Mouse (Mus musculus) liver, embryonic 12.5 days (tissue): ENCODE measurements around the gene Egfl6. TPM values are rescaled to one million over a fixed set of nuclear protein-coding genes. Genes with fewer than 3 reads are reported as not detected.
"Not testable (repeated sequence)": the region's sequence is repeated elsewhere in the genome, so short reads cannot be mapped to it uniquely, and the experiment has no call there.

Source experiments
- ATAC-seq: fragments of 200-750 bp; cut with Nextera tagmentation; 2 replicates; pipeline ENCODE4 v1.8.0; 2017; ENCODE audit warnings: moderate number of reproducible peaks, mild to moderate bottlenecking, moderate library complexity
- H3K27ac ChIP-seq: fragments of 300-500 bp; sonication (generic); 2 replicates; pipeline ENCODE4 v1.5.1; 2016; ENCODE audit warnings: mild to moderate bottlenecking
- H3K27me3 ChIP-seq: fragments of 300-500 bp; sonication (generic); replicated peaks from 2 replicates; pipeline ENCODE4 v1.6.1; 2016; ENCODE audit warnings: mild to moderate bottlenecking, moderate library complexity
- H3K36me3 ChIP-seq: fragments of 300-500 bp; sonication (generic); 2 replicates; pipeline ENCODE4 v1.6.1; 2016; ENCODE audit warnings: mild to moderate bottlenecking, moderate library complexity
- H3K4me1 ChIP-seq: fragments of 300-500 bp; sonication (generic); 2 replicates; pipeline ENCODE4 v1.6.1; 2016
- H3K4me2 ChIP-seq: fragments of 300-500 bp; sonication (generic); 2 replicates; pipeline ENCODE4 v1.6.1; 2016; ENCODE audit warnings: mild to moderate bottlenecking, moderate library complexity
- H3K4me3 ChIP-seq: fragments of 300-500 bp; sonication (generic); 2 replicates; pipeline ENCODE4 v1.5.1; 2016; ENCODE audit warnings: mild to moderate bottlenecking, moderate library complexity
- H3K9ac ChIP-seq: fragments of 300-500 bp; sonication (generic); 2 replicates; pipeline ENCODE4 v1.6.1; 2016; ENCODE audit warnings: mild to moderate bottlenecking, moderate library complexity
- H3K9me3 ChIP-seq: fragments of 300-500 bp; sonication (generic); replicated peaks from 2 replicates; pipeline ENCODE4 v1.6.1; 2016; ENCODE audit warnings: mild to moderate bottlenecking, moderate library complexity
- WGBS: fragments of 180-500 bp; shearing (Covaris S2); methylation state at CpG from one replicate; pipeline ENCODE4 v1.1.7; 2016; ENCODE audit not compliant: insufficient replicate concordance; 5-methylcytosine and 5-hydroxymethylcytosine counted together
- polyA plus RNA-seq: library from polyadenylated mRNA; unstranded; fragments of >200 nt; fragmentation: Nextera tagmentation; extraction: Ambion mirVana; gene quantifications from 2 replicates; pipeline ENCODE4 v1.2.1, GENCODE M21; 2016

Gene Egfl6
- polyA plus RNA-seq, 1 experiment from 2014 or later, result 1.1 TPM

- not testable (repeated sequence) for ATAC-seq, H3K9me3 ChIP-seq, H3K36me3 ChIP-seq, H3K27me3 ChIP-seq, H3K27ac ChIP-seq, H3K9ac ChIP-seq
- H3K4me3 ChIP-seq, result peak overlapping the region; percentile 19
- H3K4me1 ChIP-seq, result peaks cover 22% of the 10 kb centered on the region
- peak overlapping the region; percentile 53 for H3K4me2 ChIP-seq
- 16% methylated on average over 12 of the region's 12 CpGs for WGBS
Measured at GRCm38 (mm10) chrX:166514035-166514434, 71.5 kb downstream of the Egfl6 start.

DNA sequence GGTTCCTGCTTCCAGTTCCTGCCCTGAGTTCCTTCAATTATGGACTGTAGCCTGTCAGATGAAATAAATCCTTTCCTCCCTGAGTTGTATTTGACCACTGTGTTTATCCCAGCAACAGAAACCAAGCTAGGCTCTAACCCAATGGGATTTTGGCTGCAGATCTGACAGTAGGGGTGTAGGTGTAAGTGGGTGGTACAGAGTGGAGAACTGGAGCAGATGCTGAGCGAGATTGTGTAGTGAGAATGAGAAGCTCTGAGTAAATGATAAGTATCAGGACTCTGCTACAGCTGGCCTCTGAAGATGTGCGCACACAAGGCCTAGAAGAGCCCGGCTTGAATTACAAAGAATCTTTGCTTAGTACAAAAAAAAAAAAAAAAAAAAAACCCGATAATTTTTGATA lies 73.4 kb downstream of the Egfl6 start:
- peak; percentile 14; the same call in 1 of the 2 replicates for ATAC-seq
- Histone ChIP-seq H3K27ac (0 out of 2 replicates have a peak overlapping the region, but pooled peaks have one; percentile 14), H3K27me3 (no peaks in the 10 kb centered on the region; the same call in 1 of the 2 replicates), H3K36me3 (no peaks in the 10 kb centered on the region), H3K9me3 (no peaks in the 10 kb centered on the region), H3K4me1 (peaks cover 23% of the 10 kb centered on the region), H3K9ac (no peak overlapping the region), H3K4me2 (no peak overlapping the region), H3K4me3 (no peak overlapping the region)
- 51% methylated on average over 4 of the region's 4 CpGs for whole genome bisulfite sequencing

GRCm38 (mm10) chrX:166511107-166511506 lies 74.4 kb downstream of the Egfl6 start:
- Histone ChIP-seq H3K4me2 (peak overlapping the region; percentile 66), H3K4me1 (peaks cover 23% of the 10 kb centered on the region), H3K36me3 (no peaks in the 10 kb centered on the region), H3K9me3 (no peaks in the 10 kb centered on the region), H3K4me3 (no peak overlapping the region), H3K27ac (no peak overlapping the region), H3K27me3 (no peaks in the 10 kb centered on the region; the same call in 1 of the 2 replicates), H3K9ac (no peak overlapping the region)
- ATAC-seq, result no peak

GRCm38 (mm10) chrX:166509761-166510738 lies 75.5 kb downstream of the Egfl6 start:
- Histone ChIP-seq H3K36me3 (no peaks in the 10 kb centered on the region), H3K4me3 (peak overlapping the region; percentile 68), H3K4me1 (peaks cover 23% of the 10 kb centered on the region), H3K4me2 (peak overlapping the region; percentile 66), H3K9ac (peak overlapping the region; percentile 78), H3K9me3 (no peaks in the 10 kb centered on the region), H3K27me3 (no peaks in the 10 kb centered on the region; the same call in 1 of the 2 replicates), H3K27ac (peak overlapping the region; percentile 89)
- peak; percentile 96 for ATAC-seq
- WGBS, result 9% methylated on average over 65 of the region's 65 CpGs

DNA sequence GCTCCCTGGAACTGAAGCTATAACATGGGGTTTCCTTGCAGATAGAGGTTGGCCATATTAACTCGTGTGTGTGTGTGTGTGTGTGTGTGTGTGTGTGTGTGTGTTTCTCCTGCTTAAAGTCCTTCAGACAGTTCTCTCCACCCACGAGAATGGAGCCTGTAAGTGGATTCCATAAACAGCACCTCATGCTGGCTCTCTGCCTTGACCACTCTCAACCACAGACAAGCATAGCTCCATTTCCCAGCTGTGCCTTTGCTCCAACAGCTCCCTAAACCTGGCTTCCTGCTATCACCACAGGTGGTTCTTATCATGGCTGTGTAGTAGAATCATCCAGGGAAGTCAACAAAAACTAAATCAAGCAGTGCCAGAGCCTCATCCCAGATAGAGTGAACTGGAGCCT lies 81.1 kb downstream of the Egfl6 start:
- Histone ChIP-seq H3K4me3 (no peak overlapping the region), H3K9me3 (no peaks in the 10 kb centered on the region), H3K4me1 (peaks cover 5% of the 10 kb centered on the region; the same call in 1 of the 2 replicates), H3K36me3 (0 out of 2 replicates have a peak, but pooled peaks cover 3% of the 10 kb centered on the region), H3K27ac (no peak overlapping the region), H3K9ac (no peak overlapping the region), H3K27me3 (no peaks in the 10 kb centered on the region), H3K4me2 (no peak overlapping the region)
- ATAC-seq, result no peak
- 65% methylated on average over 2 of the region's 2 CpGs for WGBS

DNA sequence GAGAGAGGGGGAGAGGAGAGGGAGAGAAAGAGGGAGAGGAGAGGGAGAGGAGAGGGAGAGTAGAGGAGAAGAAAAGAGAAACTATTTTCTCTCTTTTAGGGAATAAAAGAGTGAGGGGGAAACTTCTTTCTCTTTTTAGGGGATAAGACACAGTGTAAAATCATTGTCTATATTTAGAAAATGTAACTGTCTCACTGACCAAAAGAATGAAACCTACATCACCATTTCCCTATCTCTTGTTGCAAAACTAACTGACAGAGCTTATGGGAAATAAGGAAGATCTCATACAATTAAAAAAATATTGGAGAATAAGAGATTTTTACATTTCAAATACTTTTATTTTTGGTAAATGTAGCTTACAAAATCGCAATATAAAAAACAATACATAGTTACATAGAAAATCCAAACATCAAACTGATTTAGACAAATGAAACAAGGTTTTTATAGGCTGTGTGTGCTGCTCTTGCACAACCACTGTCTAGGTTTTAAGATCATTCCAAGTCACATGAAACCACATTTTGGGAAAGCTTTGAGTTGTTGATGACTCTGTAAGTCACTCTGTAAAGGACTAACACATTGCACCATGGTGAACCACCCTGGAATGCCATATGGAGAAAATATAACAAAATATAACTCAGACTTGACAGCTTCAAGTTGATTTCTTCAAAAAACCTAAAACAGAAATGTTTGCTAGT lies 85.9 kb downstream of the Egfl6 start:
- H3K9me3 ChIP-seq, result no peaks in the 10 kb centered on the region
- no peak overlapping the region for H3K4me3 ChIP-seq
- 0 out of 2 replicates have a peak, but pooled peaks cover 3% of the 10 kb centered on the region for H3K36me3 ChIP-seq
- no peak for ATAC-seq
- H3K9ac ChIP-seq, result no peak overlapping the region
- H3K27me3 ChIP-seq, result no peaks in the 10 kb centered on the region
- no peaks in the 10 kb centered on the region for H3K4me1 ChIP-seq
- H3K4me2 ChIP-seq, result no peak overlapping the region
- WGBS, result 50% methylated on average over 1 of the region's 1 CpGs
- H3K27ac ChIP-seq, result no peak overlapping the region

GRCm38 (mm10) chrX:166497771-166498170 lies 87.7 kb downstream of the Egfl6 start:
- Histone ChIP-seq H3K4me2 (no peak overlapping the region), H3K27ac (no peak overlapping the region), H3K9ac (no peak overlapping the region), H3K9me3 (no peaks in the 10 kb centered on the region), H3K36me3 (no peaks in the 10 kb centered on the region), H3K4me3 (no peak overlapping the region), H3K4me1 (no peaks in the 10 kb centered on the region), H3K27me3 (0 out of 2 replicates have a peak, but pooled peaks cover 3% of the 10 kb centered on the region)
- WGBS, result 49% methylated on average over 4 of the region's 4 CpGs
- ATAC-seq, result no peak

DNA sequence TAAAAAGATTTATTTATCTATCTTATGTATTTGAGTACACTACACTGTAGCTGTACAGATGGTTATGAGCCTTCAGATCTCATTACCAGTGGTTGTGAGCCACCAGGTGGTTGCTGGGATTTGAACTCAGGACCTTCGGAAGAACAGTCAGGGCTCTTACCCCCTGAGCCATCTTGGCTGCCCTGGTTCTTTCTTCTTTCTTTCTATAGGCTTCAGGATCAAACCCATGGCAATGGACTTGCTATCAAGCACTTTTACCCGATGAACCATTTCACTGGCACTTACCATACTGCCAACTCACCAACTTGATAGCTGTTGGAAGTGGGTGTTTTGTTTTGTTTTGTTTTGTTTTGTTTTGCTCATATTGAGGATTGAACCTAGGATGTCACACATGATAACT lies 90.5 kb downstream of the Egfl6 start:
- H3K4me1 ChIP-seq, result no peaks in the 10 kb centered on the region
- WGBS, result 81% methylated on average over 2 of the region's 2 CpGs
- ATAC-seq, result no peak
- 0 out of 2 replicates have a peak, but pooled peaks cover 3% of the 10 kb centered on the region for H3K27me3 ChIP-seq
- H3K9me3 ChIP-seq, result no peaks in the 10 kb centered on the region
- no peaks in the 10 kb centered on the region for H3K36me3 ChIP-seq
- H3K4me3 ChIP-seq, result no peak overlapping the region
- H3K27ac ChIP-seq, result no peak overlapping the region
- no peak overlapping the region for H3K4me2 ChIP-seq
- H3K9ac ChIP-seq, result no peak overlapping the region

DNA sequence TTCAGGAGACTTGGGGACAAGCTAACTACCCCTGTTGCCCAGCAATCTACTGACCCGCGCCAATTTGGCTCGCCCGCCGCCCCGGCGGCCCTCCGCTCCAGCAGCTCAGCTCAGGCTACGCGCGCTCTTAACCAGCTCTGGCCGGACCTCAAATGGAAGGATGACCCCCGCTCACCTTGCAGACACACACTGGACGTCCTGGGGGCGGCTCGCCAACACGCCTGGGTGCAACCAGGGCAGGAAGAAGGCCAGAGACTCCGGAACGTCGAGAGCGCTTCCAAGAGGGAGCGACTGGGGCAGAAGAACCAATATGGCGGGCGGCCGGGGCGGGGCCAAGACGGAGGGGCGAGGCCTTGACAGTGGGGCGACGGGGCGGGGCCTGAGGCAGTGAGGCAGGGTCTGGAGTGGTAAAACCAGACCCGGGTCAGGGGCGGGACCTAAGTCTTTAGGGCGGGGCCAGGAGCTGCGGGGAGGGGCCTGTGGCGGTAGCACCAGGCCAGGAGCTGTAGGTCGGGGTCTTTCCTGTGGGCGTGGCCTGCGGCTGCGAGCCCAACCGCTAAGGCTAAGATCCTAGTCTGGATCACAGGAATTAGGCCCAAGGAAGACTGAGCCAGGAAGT lies 106.0 kb downstream of the Egfl6 start, which contains the start of gene Rab9:
Rab9 (minus strand) TSS at position 503 of the 619 bp plus-strand sequence.
- Histone ChIP-seq H3K27me3 (0 out of 2 replicates have a peak, but pooled peaks cover 7% of the 10 kb centered on the region), H3K4me3 (peak within 1 kb of the TSS; percentile 74), H3K4me1 (peaks cover 10% of the 10 kb centered on the region; the same call in 1 of the 2 replicates), H3K9me3 (no peaks in the 10 kb centered on the region), H3K4me2 (peak within 1 kb of the TSS; percentile 69), H3K9ac (peak within 1 kb of the TSS; percentile 78), H3K27ac (peak within 1 kb of the TSS; percentile 75), H3K36me3 (peaks cover 18% of the 10 kb centered on the region; the same call in 1 of the 2 replicates)
- ATAC-seq, result peak; percentile 98
- WGBS, result 16% methylated on average over 37 of the region's 41 CpGs

- Histone ChIP-seq H3K36me3 (peaks cover 18% of the 10 kb centered on the region; the same call in 1 of the 2 replicates), H3K27ac (peak overlapping the region; percentile 75), H3K9me3 (no peaks in the 10 kb centered on the region), H3K9ac (peak overlapping the region; percentile 78), H3K4me3 (peak overlapping the region; percentile 74), H3K27me3 (0 out of 2 replicates have a peak, but pooled peaks cover 7% of the 10 kb centered on the region), H3K4me1 (peaks cover 15% of the 10 kb centered on the region; the same call in 1 of the 2 replicates), H3K4me2 (peak overlapping the region; percentile 69)
- 11% methylated on average over 28 of the region's 28 CpGs for WGBS
- ATAC-seq, result peak; percentile 29
Measured at GRCm38 (mm10) chrX:166478631-166479364, 106.7 kb downstream of the Egfl6 start.

- no peak for ATAC-seq
- Histone ChIP-seq H3K36me3 (peaks cover 18% of the 10 kb centered on the region; the same call in 1 of the 2 replicates), H3K4me1 (peaks cover 18% of the 10 kb centered on the region; the same call in 1 of the 2 replicates), H3K9ac (no peak overlapping the region), H3K9me3 (no peaks in the 10 kb centered on the region), H3K4me2 (peak overlapping the region; percentile 69; the same call in 1 of the 2 replicates), H3K27me3 (0 out of 2 replicates have a peak, but pooled peaks cover 2% of the 10 kb centered on the region), H3K4me3 (no peak overlapping the region), H3K27ac (no peak overlapping the region)
- 71% methylated on average over 6 of the region's 6 CpGs for WGBS
Measured at GRCm38 (mm10) chrX:166477393-166477792, 108.1 kb downstream of the Egfl6 start.
